Mouse (Mus musculus) liver, postnatal 0 days (tissue): ENCODE results near the gene Limd1. TPM values are rescaled to one million over a fixed set of nuclear protein-coding genes. Genes with fewer than 3 reads are reported as not detected.

Experiments used
- ATAC-seq: fragments of 200-750 bp; cut with Nextera tagmentation; 2 replicates; pipeline ENCODE4 v1.8.0; 2017; ENCODE audit warnings: mild to moderate bottlenecking, moderate library complexity
- DNase-seq: peaks from one replicate; pipeline ENCODE4 v3.0.0-alpha.2; 2016
- H3K27ac ChIP-seq: fragments of 300-500 bp; sonication (generic); 2 replicates; pipeline ENCODE4 v1.5.1; 2014; ENCODE audit warnings: antibody characterized with exemption, moderate library complexity, mild to moderate bottlenecking, low read depth
- H3K27me3 ChIP-seq: fragments of 300-500 bp; sonication (generic); 2 replicates; pipeline ENCODE4 v1.6.1; 2014; ENCODE audit warnings: low read length, control low read depth, mixed read lengths; ENCODE audit not compliant: insufficient read depth
- H3K36me3 ChIP-seq: fragments of 300-500 bp; sonication (generic); replicated peaks from 2 replicates; pipeline ENCODE4 v1.6.1; 2014; ENCODE audit warnings: mild to moderate bottlenecking, control low read depth, low read length, moderate library complexity, mixed read lengths; ENCODE audit not compliant: insufficient read depth
- H3K4me1 ChIP-seq: fragments of 300-500 bp; sonication (generic); 2 replicates; pipeline ENCODE4 v1.6.1; 2014; ENCODE audit warnings: antibody characterized with exemption, mild to moderate bottlenecking, control low read depth; ENCODE audit not compliant: insufficient read depth
- H3K4me2 ChIP-seq: fragments of 300-500 bp; sonication (generic); 2 replicates; pipeline ENCODE4 v1.6.1; 2014; ENCODE audit warnings: low read depth, mild to moderate bottlenecking, low read length, moderate library complexity, mixed read lengths
- H3K4me3 ChIP-seq: fragments of 300-500 bp; sonication (generic); 2 replicates; pipeline ENCODE4 v1.5.1; 2014; ENCODE audit warnings: low read depth, low read length
- H3K9ac ChIP-seq: fragments of 300-500 bp; sonication (generic); replicated peaks from 2 replicates; pipeline ENCODE4 v1.6.1; 2014; ENCODE audit warnings: mild to moderate bottlenecking, moderate library complexity
- H3K9me3 ChIP-seq: fragments of 300-500 bp; sonication (generic); 2 replicates; pipeline ENCODE4 v1.6.1; 2016; ENCODE audit warnings: mild to moderate bottlenecking, control low read depth, low read length, mixed read lengths
- CTCF ChIP-seq: sonication (generic); IDR thresholded peaks from 2 replicates; pipeline ENCODE4 v1.5.1; 2016; ENCODE audit warnings: antibody characterized with exemption, low read depth
- EP300 ChIP-seq: IDR thresholded peaks from 2 replicates; pipeline ENCODE4 v1.6.1; 2016; ENCODE audit warnings: antibody characterized with exemption, low read depth, mild to moderate bottlenecking
- WGBS: fragments of 180-500 bp; shearing (Covaris S2); extraction: QIAGEN DNeasy Blood & Tissue Kit; methylation state at CpG from one replicate; pipeline ENCODE4 v1.1.7; 2014; ENCODE audit not compliant: insufficient replicate concordance; 5-methylcytosine and 5-hydroxymethylcytosine counted together
- polyA plus RNA-seq: library from polyadenylated mRNA; unstranded; fragments of >200 nt; fragmentation: Nextera tagmentation; extraction: Ambion mirVana; gene quantifications from 2 replicates; pipeline ENCODE4 v1.2.1, GENCODE M21; 2015

The Limd1 gene
- polyA plus RNA-seq, 1 experiment from 2014 or later = 12.4 TPM

DNA sequence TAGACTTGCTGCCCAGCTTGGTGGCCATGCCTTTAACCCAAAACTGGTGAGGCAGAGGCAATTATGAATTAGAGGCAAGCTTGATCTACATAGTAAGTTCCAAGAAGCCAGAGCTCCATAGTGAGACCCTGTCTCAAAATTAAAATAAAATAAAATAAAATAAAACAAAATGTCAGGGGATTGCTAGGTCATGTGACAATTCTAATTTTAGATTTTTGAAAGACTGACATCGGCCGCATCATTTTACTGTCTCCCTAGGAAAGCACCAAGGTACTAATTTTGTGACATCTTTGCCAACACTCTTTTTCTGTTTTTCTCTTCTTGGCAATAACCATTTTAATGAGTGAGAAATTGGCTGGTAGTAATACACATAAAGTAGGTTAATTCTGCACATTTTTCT lies 58.1 kb downstream of the Limd1 start:
- TF ChIP-seq EP300 (no peak), CTCF (no peak)
- H3K9me3 ChIP-seq = no peaks in the 10 kb centered on the region
- H3K27ac ChIP-seq = no peak overlapping the region
- no peaks in the 10 kb centered on the region for H3K27me3 ChIP-seq
- H3K36me3 ChIP-seq = no peaks in the 10 kb centered on the region; the same call in 1 of the 2 replicates
- no peak overlapping the region for H3K4me2 ChIP-seq
- no peak overlapping the region for H3K4me3 ChIP-seq
- 87% methylated on average over 2 of the region's 2 CpGs for WGBS
- DNase-seq (no peak), ATAC-seq (no peak)
- no peak overlapping the region for H3K9ac ChIP-seq
- peaks cover 15% of the 10 kb centered on the region for H3K4me1 ChIP-seq

DNA sequence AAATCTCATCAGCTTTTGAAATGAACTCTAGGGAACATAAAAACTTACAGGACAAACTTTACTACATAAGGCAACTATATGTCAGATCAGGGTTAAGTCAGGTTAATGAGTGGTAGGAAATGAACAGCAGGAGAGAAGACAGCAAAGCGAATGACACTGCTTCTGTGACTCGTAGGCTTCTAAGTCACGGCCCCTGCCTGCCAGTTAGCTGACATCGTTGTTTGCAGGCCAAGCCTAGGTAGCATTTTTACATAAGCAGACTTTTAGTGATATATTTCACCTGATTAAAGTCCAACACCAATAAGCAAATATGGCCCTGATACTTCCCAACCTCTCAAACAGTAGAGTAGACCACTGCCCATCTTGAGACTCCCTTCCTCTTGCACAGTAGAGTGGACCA lies 59.7 kb downstream of the Limd1 start:
- no peaks in the 10 kb centered on the region for H3K9me3 ChIP-seq
- 63% methylated on average over 4 of the region's 4 CpGs for WGBS
- TF ChIP-seq EP300 (no peak), CTCF (no peak)
- H3K9ac ChIP-seq = no peak overlapping the region
- H3K4me1 ChIP-seq = peaks cover 10% of the 10 kb centered on the region; the same call in 1 of the 2 replicates
- ATAC-seq = peak; percentile 36; the same call in 1 of the 2 replicates
- no peak overlapping the region for H3K4me3 ChIP-seq
- no peaks in the 10 kb centered on the region; the same call in 1 of the 2 replicates for H3K36me3 ChIP-seq
- H3K27me3 ChIP-seq = no peaks in the 10 kb centered on the region
- H3K4me2 ChIP-seq = no peak overlapping the region
- DNase-seq = no peak
- H3K27ac ChIP-seq = peak overlapping the region; percentile 40; the same call in 1 of the 2 replicates

DNA sequence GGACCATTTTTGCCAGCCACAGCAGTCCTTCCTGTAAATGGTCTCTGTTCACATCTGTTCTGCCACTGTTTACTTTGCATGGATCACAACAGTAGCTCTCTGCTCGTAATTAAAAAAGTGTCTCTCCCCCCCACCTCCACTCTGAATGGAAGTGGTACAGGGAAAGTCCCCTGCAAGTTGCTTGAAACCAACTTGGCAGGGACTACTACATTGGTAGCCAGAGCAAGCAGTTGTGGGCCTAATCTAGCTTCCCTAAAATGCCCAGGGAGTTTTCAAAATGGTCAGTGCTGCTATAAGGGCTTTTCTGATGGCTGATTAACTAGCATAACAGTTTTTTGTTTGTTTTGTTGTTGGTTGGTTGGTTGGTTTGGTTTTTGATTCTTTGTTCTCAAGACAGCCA lies 60.6 kb downstream of the Limd1 start:
- Histone ChIP-seq H3K4me2 (no peak overlapping the region), H3K4me3 (no peak overlapping the region), H3K9me3 (no peaks in the 10 kb centered on the region), H3K36me3 (no peaks in the 10 kb centered on the region; the same call in 1 of the 2 replicates), H3K9ac (no peak overlapping the region), H3K4me1 (peaks cover 10% of the 10 kb centered on the region; the same call in 1 of the 2 replicates), H3K27me3 (no peaks in the 10 kb centered on the region), H3K27ac (no peak overlapping the region)
- no peak for DNase-seq
- no peak for TF ChIP-seq EP300
- TF ChIP-seq CTCF = no peak
- no peak for ATAC-seq
- WGBS = 35% methylated on average over 1 of the region's 1 CpGs

DNA sequence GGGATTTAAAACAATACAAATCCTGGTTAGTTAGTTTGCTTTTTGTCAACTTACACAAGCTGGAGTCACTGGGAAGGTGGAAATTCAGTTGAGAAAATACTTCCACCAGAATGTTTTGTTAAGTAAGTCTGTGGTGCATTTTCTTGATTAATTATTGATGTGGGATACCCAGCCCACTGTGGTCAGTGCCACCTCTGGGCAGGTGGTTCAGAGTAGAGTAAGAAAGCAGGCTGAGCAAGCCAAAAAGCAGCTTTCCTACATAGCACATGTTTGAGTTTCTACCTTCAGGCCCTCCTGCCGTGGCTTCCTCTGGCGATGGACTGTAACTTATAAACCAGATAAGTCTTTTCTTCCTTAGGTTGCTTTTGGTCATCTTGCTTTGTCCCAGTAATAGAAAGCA lies 61.3 kb downstream of the Limd1 start:
- WGBS = 67% methylated on average over 2 of the region's 2 CpGs
- no peak overlapping the region for H3K4me2 ChIP-seq
- DNase-seq (no peak), ATAC-seq (no peak)
- TF ChIP-seq EP300 = no peak
- no peak for TF ChIP-seq CTCF
- H3K9me3 ChIP-seq = no peaks in the 10 kb centered on the region
- H3K4me3 ChIP-seq = no peak overlapping the region
- H3K27ac ChIP-seq = no peak overlapping the region
- H3K4me1 ChIP-seq = peaks cover 10% of the 10 kb centered on the region; the same call in 1 of the 2 replicates
- H3K9ac ChIP-seq = no peak overlapping the region
- H3K27me3 ChIP-seq = no peaks in the 10 kb centered on the region
- no peaks in the 10 kb centered on the region; the same call in 1 of the 2 replicates for H3K36me3 ChIP-seq

DNA sequence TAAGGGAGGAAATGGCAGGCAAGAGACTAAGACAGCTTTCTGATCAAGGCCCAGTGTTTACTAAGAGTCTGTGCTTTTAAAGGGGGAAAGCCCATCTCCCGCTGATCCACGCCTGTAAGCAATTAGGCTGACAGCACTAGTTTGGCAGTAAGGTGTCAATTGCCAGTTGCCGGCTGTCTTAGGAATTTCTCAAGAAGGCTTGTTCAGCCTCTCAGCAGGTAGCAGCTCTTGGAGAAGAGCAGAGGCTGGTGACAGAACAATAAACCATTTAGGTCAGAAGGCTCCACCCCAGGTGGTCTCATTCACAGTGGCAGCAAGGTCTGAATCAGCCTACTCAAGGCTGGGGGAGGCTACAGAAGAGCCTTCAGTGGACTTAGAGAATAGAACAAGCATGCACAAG lies 76.1 kb downstream of the Limd1 start:
- TF ChIP-seq EP300 (no peak), CTCF (no peak)
- whole genome bisulfite sequencing = 83% methylated on average over 3 of the region's 3 CpGs
- H3K4me1 ChIP-seq = no peaks in the 10 kb centered on the region
- H3K36me3 ChIP-seq = peaks cover 33% of the 10 kb centered on the region
- H3K4me2 ChIP-seq = no peak overlapping the region
- no peaks in the 10 kb centered on the region for H3K9me3 ChIP-seq
- H3K9ac ChIP-seq = no peak overlapping the region
- H3K4me3 ChIP-seq = no peak overlapping the region
- no peak for DNase-seq
- ATAC-seq = no peak
- no peaks in the 10 kb centered on the region for H3K27me3 ChIP-seq
- H3K27ac ChIP-seq = no peak overlapping the region

Other genes with a start within 250 kb of the Limd1 start
- gene Tmem158, start 217.9 kb upstream of the Limd1 start, polyA plus RNA-seq = 2.8 and 3.6 TPM in 2 replicates
- 1,315 and 1,350 TPM in 2 replicates for gene Lars2, start 111.8 kb upstream of the Limd1 start, polyA plus RNA-seq
- 21.0 and 22.2 TPM in 2 replicates for gene Sacm1l, start 51.1 kb downstream of the Limd1 start, polyA plus RNA-seq
- gene Slc6a20b, start 153.9 kb downstream of the Limd1 start, polyA plus RNA-seq = 0.09 and 0.16 TPM in 2 replicates
- 0.19 and 0.23 TPM in 2 replicates for gene Ccr9, start 199.7 kb downstream of the Limd1 start, polyA plus RNA-seq
- gene Slc6a20a, start 200.2 kb downstream of the Limd1 start, polyA plus RNA-seq = 2.3 and 2.4 TPM in 2 replicates
- 16.6 and 16.8 TPM in 2 replicates for gene Lztfl1, start 239.0 kb downstream of the Limd1 start, polyA plus RNA-seq